Mouse (Mus musculus): ENCODE data around the gene Cog1. TPM values are rescaled to one million over a fixed set of nuclear protein-coding genes. Genes with fewer than 3 reads are reported as not detected.

Gene Cog1
- total and polyA plus RNA-seq, 2 experiments from 2014 or later: 30.6 to 63.8 TPM

GRCm38 (mm10) chr11:113691318-113691717, 42.3 kb downstream of the Cog1 start:
- no peak overlapping the region for H3K27ac ChIP-seq
- 86% methylated on average over 5 of the region's 5 CpGs for WGBS
- H3K4me3 ChIP-seq (ENCODE audit: low read length): no peak overlapping the region
- no peaks in the 10 kb centered on the region for H3K27me3 ChIP-seq (ENCODE audit: insufficient read depth, low read length)
- no peak for TF ChIP-seq CTCF (IDR thresholded peaks at IDR 0.05; ENCODE audit: low read depth)
- no peak for ATAC-seq
- H3K9ac ChIP-seq (replicated peaks; ENCODE audit: low read length): no peak overlapping the region
- no peak overlapping the region for H3K4me2 ChIP-seq (ENCODE audit: low read depth, low read length)
- no peak for DNase-seq (ENCODE audit: low spot score)
- no peaks in the 10 kb centered on the region for H3K9me3 ChIP-seq (ENCODE audit: low read length)
- H3K4me1 ChIP-seq (ENCODE audit: insufficient read depth, low read length): no peaks in the 10 kb centered on the region
- peaks cover 48% of the 10 kb centered on the region for H3K36me3 ChIP-seq (ENCODE audit: insufficient read depth, low read length)

- H3K4me1 ChIP-seq (ENCODE audit: insufficient read depth, low read length): no peaks in the 10 kb centered on the region
- no peaks in the 10 kb centered on the region for H3K9me3 ChIP-seq (ENCODE audit: low read length)
- no peak overlapping the region for H3K27ac ChIP-seq
- H3K9ac ChIP-seq (replicated peaks; ENCODE audit: low read length): no peak overlapping the region
- H3K36me3 ChIP-seq (ENCODE audit: insufficient read depth, low read length): peaks cover 48% of the 10 kb centered on the region
- 68% methylated on average over 3 of the region's 3 CpGs for WGBS
- no peak for ATAC-seq
- no peak for DNase-seq (ENCODE audit: low spot score)
- H3K27me3 ChIP-seq (ENCODE audit: insufficient read depth, low read length): no peaks in the 10 kb centered on the region
- H3K4me2 ChIP-seq (ENCODE audit: low read depth, low read length): no peak overlapping the region
- TF ChIP-seq CTCF (IDR thresholded peaks at IDR 0.05; ENCODE audit: low read depth): no peak
- H3K4me3 ChIP-seq (ENCODE audit: low read length): no peak overlapping the region
Measured at GRCm38 (mm10) chr11:113691851-113692250, 42.9 kb downstream of the Cog1 start.

GRCm38 (mm10) chr11:113697571-113697970, 48.6 kb downstream of the Cog1 start:
- DNase-seq (ENCODE audit: low spot score): no peak
- no peaks in the 10 kb centered on the region for H3K27me3 ChIP-seq (ENCODE audit: insufficient read depth, low read length)
- H3K4me2 ChIP-seq (ENCODE audit: low read depth, low read length): no peak overlapping the region
- no peak for TF ChIP-seq CTCF (IDR thresholded peaks at IDR 0.05; ENCODE audit: low read depth)
- no peaks in the 10 kb centered on the region for H3K9me3 ChIP-seq (ENCODE audit: low read length)
- no peak for ATAC-seq
- H3K9ac ChIP-seq (replicated peaks; ENCODE audit: low read length): no peak overlapping the region
- H3K4me3 ChIP-seq (ENCODE audit: low read length): no peak overlapping the region
- WGBS: 71% methylated on average over 5 of the region's 5 CpGs
- H3K36me3 ChIP-seq (ENCODE audit: insufficient read depth, low read length): peaks cover 25% of the 10 kb centered on the region
- no peak overlapping the region for H3K27ac ChIP-seq
- H3K4me1 ChIP-seq (ENCODE audit: insufficient read depth, low read length): no peaks in the 10 kb centered on the region

- peaks cover 20% of the 10 kb centered on the region for H3K36me3 ChIP-seq (ENCODE audit: insufficient read depth, low read length)
- H3K27ac ChIP-seq: no peak overlapping the region
- H3K4me2 ChIP-seq (ENCODE audit: low read depth, low read length): no peak overlapping the region
- no peak for DNase-seq (ENCODE audit: low spot score)
- no peaks in the 10 kb centered on the region for H3K4me1 ChIP-seq (ENCODE audit: insufficient read depth, low read length)
- TF ChIP-seq CTCF (IDR thresholded peaks at IDR 0.05; ENCODE audit: low read depth): no peak
- ATAC-seq: no peak
- no peak overlapping the region for H3K9ac ChIP-seq (replicated peaks; ENCODE audit: low read length)
- no peaks in the 10 kb centered on the region for H3K27me3 ChIP-seq (ENCODE audit: insufficient read depth, low read length)
- H3K9me3 ChIP-seq (ENCODE audit: low read length): no peaks in the 10 kb centered on the region
- WGBS: 77% methylated on average over 12 of the region's 12 CpGs
- H3K4me3 ChIP-seq (ENCODE audit: low read length): no peak overlapping the region
Measured at GRCm38 (mm10) chr11:113698013-113698545, 49.1 kb downstream of the Cog1 start.

- H3K9me3 ChIP-seq (ENCODE audit: low read length): no peaks in the 10 kb centered on the region
- H3K27me3 ChIP-seq (ENCODE audit: insufficient read depth, low read length): no peaks in the 10 kb centered on the region
- no peak overlapping the region for H3K4me2 ChIP-seq (ENCODE audit: low read depth, low read length)
- no peak overlapping the region for H3K27ac ChIP-seq
- no peak overlapping the region for H3K4me3 ChIP-seq (ENCODE audit: low read length)
- DNase-seq (ENCODE audit: low spot score): no peak
- 84% methylated on average over 7 of the region's 7 CpGs for WGBS
- no peak overlapping the region for H3K9ac ChIP-seq (replicated peaks; ENCODE audit: low read length)
- peaks cover 6% of the 10 kb centered on the region for H3K36me3 ChIP-seq (ENCODE audit: insufficient read depth, low read length)
- H3K4me1 ChIP-seq (ENCODE audit: insufficient read depth, low read length): no peaks in the 10 kb centered on the region
- no peak for TF ChIP-seq CTCF (IDR thresholded peaks at IDR 0.05; ENCODE audit: low read depth)
- no peak for ATAC-seq
Measured at GRCm38 (mm10) chr11:113699643-113700042, 50.7 kb downstream of the Cog1 start.

- Histone ChIP-seq H3K27me3 (ENCODE audit: insufficient read depth, low read length) (no peaks in the 10 kb centered on the region), H3K27ac (no peak overlapping the region), H3K4me2 (ENCODE audit: low read depth, low read length) (no peak overlapping the region), H3K36me3 (ENCODE audit: insufficient read depth, low read length) (no peaks in the 10 kb centered on the region), H3K9me3 (ENCODE audit: low read length) (no peaks in the 10 kb centered on the region), H3K4me1 (ENCODE audit: insufficient read depth, low read length) (no peaks in the 10 kb centered on the region), H3K9ac (replicated peaks; ENCODE audit: low read length) (no peak overlapping the region), H3K4me3 (ENCODE audit: low read length) (no peak overlapping the region)
- 26% methylated on average over 5 of the region's 5 CpGs for WGBS
- peak; percentile 72; the same call in 1 of the 2 replicates for ATAC-seq
- TF ChIP-seq CTCF (IDR thresholded peaks at IDR 0.05; ENCODE audit: low read depth): peak; percentile 100
- peak; percentile 81 for DNase-seq (ENCODE audit: low spot score)
Measured at GRCm38 (mm10) chr11:113703758-113704157, 54.8 kb downstream of the Cog1 start.

- Histone ChIP-seq H3K27ac (no peak overlapping the region), H3K4me2 (ENCODE audit: low read depth, low read length) (no peak overlapping the region), H3K9ac (replicated peaks; ENCODE audit: low read length) (no peak overlapping the region), H3K9me3 (ENCODE audit: low read length) (no peaks in the 10 kb centered on the region), H3K27me3 (ENCODE audit: insufficient read depth, low read length) (no peaks in the 10 kb centered on the region), H3K4me3 (ENCODE audit: low read length) (no peak overlapping the region), H3K4me1 (ENCODE audit: insufficient read depth, low read length) (peaks cover 11% of the 10 kb centered on the region), H3K36me3 (ENCODE audit: insufficient read depth, low read length) (no peaks in the 10 kb centered on the region)
- 88% methylated on average over 15 of the region's 15 CpGs for WGBS
- DNase-seq (ENCODE audit: low spot score): no peak
- ATAC-seq: no peak
- TF ChIP-seq CTCF (IDR thresholded peaks at IDR 0.05; ENCODE audit: low read depth): no peak
Measured at GRCm38 (mm10) chr11:113705966-113706652, 57.1 kb downstream of the Cog1 start.

Measured in hindbrain, postnatal 0 days (tissue).